Mouse (Mus musculus) heart, embryonic 16.5 days (tissue): ENCODE results near the gene Zfp607b. TPM values are rescaled to one million over a fixed set of nuclear protein-coding genes. Genes with fewer than 3 reads are reported as not detected.
A peak's percentile ranks its signal among the peaks of the same experiment; 100 is the strongest.

Experiments used
- ATAC-seq: fragments of 200-750 bp; cut with Nextera tagmentation; replicated peaks from 2 replicates; pipeline ENCODE4 v1.8.0; 2017; ENCODE audit warnings: moderate number of reproducible peaks; ENCODE audit not compliant: insufficient read depth, low FRiP score; ENCODE audit errors: extremely low read depth
- H3K27ac ChIP-seq: fragments of 300-500 bp; sonication (generic); 2 replicates; pipeline ENCODE4 v1.5.1; 2014; ENCODE audit warnings: mild to moderate bottlenecking, low read length, control low read depth, moderate library complexity
- H3K27me3 ChIP-seq: fragments of 300-500 bp; sonication (generic); 2 replicates; pipeline ENCODE4 v1.6.1; 2014; ENCODE audit warnings: low read length, mixed read lengths; ENCODE audit not compliant: control insufficient read depth, insufficient read depth
- H3K36me3 ChIP-seq: fragments of 300-500 bp; sonication (generic); 2 replicates; pipeline ENCODE4 v1.6.1; 2014; ENCODE audit not compliant: control insufficient read depth, insufficient read depth
- H3K4me1 ChIP-seq: fragments of 300-500 bp; sonication (generic); 2 replicates; pipeline ENCODE4 v1.6.1; 2014; ENCODE audit warnings: low read length, mixed read lengths; ENCODE audit not compliant: control insufficient read depth, insufficient read depth
- H3K4me2 ChIP-seq: fragments of 300-500 bp; sonication (generic); 2 replicates; pipeline ENCODE4 v1.6.1; 2014; ENCODE audit warnings: low read depth, mild to moderate bottlenecking, control low read depth, low read length
- H3K4me3 ChIP-seq: fragments of 300-500 bp; sonication (generic); 2 replicates; pipeline ENCODE4 v1.5.1; 2014; ENCODE audit warnings: mild to moderate bottlenecking, control low read depth, low read length
- H3K9ac ChIP-seq: fragments of 300-500 bp; sonication (generic); 2 replicates; pipeline ENCODE4 v1.6.1; 2014; ENCODE audit warnings: low read length, control low read depth
- H3K9me3 ChIP-seq: fragments of 300-500 bp; sonication (generic); replicated peaks from 2 replicates; pipeline ENCODE4 v1.6.1; 2016; ENCODE audit warnings: low read length; ENCODE audit not compliant: control insufficient read depth
- WGBS: fragments of 180-500 bp; shearing (Covaris S2); extraction: QIAGEN DNeasy Blood & Tissue Kit; methylation state at CpG from one replicate; pipeline ENCODE4 v1.1.7; 2014; 5-methylcytosine and 5-hydroxymethylcytosine counted together
- polyA plus RNA-seq: library from polyadenylated mRNA; unstranded; fragments of >200 nt; fragmentation: Nextera tagmentation; extraction: Ambion mirVana; gene quantifications from 2 replicates; pipeline ENCODE4 v1.2.1, GENCODE M21; 2015

The Zfp607b gene
- polyA plus RNA-seq, 1 experiment from 2014 or later, result 3.0 TPM

DNA sequence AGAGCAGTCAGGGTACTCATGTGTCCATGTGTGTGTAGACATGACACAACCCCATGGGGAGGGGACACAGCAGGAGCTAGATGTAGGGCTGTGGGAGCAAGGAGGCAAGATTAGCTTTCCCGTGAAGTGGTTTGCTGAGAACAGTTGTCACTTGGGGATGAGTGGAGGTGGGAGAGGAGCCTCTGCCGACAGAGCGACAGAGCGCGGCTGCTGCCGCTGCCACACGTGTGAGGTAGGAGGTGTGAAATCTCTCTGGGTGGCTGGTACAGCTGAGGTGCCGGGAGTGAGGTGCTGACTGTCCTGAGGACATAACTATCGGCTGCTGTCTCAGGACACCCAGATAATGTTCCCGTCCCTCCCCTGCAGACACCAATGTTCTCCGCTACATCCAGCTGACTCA, 33.6 kb upstream of the Zfp607b start:
- 28% methylated on average over 11 of the region's 11 CpGs for WGBS
- Histone ChIP-seq H3K4me3 (no peak overlapping the region), H3K4me1 (no peaks in the 10 kb centered on the region), H3K9ac (no peak overlapping the region), H3K36me3 (peaks cover 2% of the 10 kb centered on the region), H3K27ac (no peak overlapping the region), H3K27me3 (peaks cover 81% of the 10 kb centered on the region), H3K4me2 (no peak overlapping the region), H3K9me3 (no peaks in the 10 kb centered on the region)
- 0 out of 2 replicates have a peak, but pooled peaks have one; percentile 24 for ATAC-seq

DNA sequence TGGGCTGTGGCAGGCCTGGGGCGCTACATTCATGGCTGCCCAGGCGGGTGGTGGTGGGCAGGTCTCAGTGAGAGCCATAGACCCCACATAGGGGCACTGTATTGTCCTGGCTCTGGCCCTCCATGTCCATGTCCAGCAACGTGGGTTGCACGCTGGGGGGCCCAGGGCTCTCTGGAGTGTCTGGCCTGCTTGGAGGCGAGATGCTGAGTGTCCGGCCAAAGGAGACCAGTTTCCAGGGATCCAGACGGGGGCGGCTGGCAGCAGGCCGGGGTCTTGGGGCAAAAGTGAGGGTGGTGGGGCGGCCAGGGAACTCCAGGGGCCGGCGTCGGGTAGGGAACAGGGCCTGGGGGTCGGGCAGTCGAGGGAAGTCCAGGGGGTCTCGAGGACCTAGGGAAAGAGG, 32.5 kb upstream of the Zfp607b start:
- H3K9ac ChIP-seq, result no peak overlapping the region
- peaks cover 83% of the 10 kb centered on the region for H3K27me3 ChIP-seq
- no peaks in the 10 kb centered on the region for H3K4me1 ChIP-seq
- H3K9me3 ChIP-seq, result no peaks in the 10 kb centered on the region
- no peak overlapping the region for H3K4me3 ChIP-seq
- H3K4me2 ChIP-seq, result no peak overlapping the region
- 86% methylated on average over 16 of the region's 16 CpGs for WGBS
- ATAC-seq, result no peak
- no peak overlapping the region for H3K27ac ChIP-seq
- peaks cover 2% of the 10 kb centered on the region for H3K36me3 ChIP-seq

DNA sequence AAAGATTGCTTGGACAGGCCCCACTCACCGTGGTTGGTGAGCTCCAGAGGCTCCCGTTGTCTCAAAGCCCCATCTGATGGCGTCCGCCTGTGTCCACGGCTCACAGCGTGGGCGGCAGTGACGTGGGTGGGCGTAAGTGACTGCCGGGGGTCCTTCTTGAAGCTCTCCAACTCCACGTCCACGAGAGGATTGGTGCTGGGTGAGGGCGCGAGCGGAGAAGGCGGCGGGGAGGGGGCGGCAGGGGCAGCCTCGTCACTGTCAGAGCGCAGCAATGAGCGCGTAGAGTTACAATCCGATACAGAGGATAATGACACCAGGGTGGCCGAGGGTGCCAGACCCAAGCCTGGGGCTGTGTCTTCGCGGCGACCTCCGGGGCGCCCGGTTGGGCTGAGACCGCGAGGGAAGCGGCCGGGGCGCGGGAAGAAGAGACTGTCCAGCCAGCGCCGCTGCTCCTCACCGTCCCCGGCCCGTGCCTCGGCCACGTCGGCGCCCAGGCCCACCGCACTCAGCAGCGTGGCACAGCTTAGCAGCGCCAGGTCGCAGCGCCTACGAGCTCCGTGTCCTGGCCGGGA, 31.2 kb upstream of the Zfp607b start:
- H3K4me2 ChIP-seq, result no peak overlapping the region
- no peak overlapping the region for H3K9ac ChIP-seq
- H3K4me1 ChIP-seq, result no peaks in the 10 kb centered on the region
- no peak overlapping the region for H3K4me3 ChIP-seq
- H3K9me3 ChIP-seq, result no peaks in the 10 kb centered on the region
- no peak for ATAC-seq
- H3K36me3 ChIP-seq, result peaks cover 2% of the 10 kb centered on the region
- peaks cover 72% of the 10 kb centered on the region for H3K27me3 ChIP-seq
- WGBS, result 24% methylated on average over 53 of the region's 53 CpGs
- no peak overlapping the region for H3K27ac ChIP-seq

DNA sequence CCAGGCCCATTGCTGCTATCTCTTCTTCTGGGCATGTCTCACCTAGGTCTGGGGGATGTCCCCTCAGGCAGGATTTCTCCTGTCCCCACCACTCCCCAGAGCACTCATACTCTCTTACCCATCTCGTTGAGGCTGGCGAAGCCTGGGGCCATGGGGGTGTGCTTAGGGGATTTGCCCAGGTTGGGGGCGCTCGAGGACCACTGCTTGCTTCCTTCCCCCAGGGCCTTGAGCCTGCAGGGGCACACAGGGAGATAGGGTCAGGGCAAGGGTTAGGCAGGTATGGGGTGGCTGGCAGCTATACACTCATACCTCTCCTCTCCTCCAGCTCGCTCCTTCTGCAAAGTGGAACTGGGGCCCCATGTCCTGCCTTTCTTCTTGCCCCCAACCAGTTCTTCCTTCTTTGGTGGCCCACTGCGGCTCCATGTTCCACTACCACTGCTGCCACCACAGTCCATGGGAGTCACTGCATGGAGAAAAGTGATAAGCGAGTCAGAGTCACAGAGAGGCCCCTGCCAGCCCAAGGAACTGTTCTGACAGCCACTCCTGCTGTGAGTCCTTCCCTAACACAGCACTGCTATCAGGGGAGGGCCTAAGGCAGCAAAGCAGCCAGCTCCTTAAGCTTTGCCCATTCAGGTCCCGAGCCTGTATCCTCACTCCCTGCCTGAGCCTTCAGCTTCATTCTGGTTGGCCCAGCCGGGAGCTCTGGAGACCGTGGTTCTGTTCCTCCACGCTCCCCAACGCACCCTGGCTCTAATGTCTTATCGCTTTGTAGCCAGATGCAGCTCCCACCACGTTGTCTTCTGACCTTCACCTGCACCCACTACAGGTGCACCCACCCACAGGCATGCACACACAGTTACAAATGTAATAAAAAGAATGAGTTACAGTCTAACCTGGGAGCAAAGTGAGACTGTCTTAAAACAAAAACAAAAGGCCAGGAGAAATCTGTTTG, 30.2 kb upstream of the Zfp607b start:
- H3K4me1 ChIP-seq, result no peaks in the 10 kb centered on the region
- H3K4me3 ChIP-seq, result no peak overlapping the region
- H3K9ac ChIP-seq, result no peak overlapping the region
- no peaks in the 10 kb centered on the region for H3K9me3 ChIP-seq
- peaks cover 61% of the 10 kb centered on the region for H3K27me3 ChIP-seq
- no peak overlapping the region for H3K4me2 ChIP-seq
- 49% methylated on average over 14 of the region's 14 CpGs for WGBS
- no peak overlapping the region for H3K27ac ChIP-seq
- H3K36me3 ChIP-seq, result peaks cover 2% of the 10 kb centered on the region
- no peak for ATAC-seq

DNA sequence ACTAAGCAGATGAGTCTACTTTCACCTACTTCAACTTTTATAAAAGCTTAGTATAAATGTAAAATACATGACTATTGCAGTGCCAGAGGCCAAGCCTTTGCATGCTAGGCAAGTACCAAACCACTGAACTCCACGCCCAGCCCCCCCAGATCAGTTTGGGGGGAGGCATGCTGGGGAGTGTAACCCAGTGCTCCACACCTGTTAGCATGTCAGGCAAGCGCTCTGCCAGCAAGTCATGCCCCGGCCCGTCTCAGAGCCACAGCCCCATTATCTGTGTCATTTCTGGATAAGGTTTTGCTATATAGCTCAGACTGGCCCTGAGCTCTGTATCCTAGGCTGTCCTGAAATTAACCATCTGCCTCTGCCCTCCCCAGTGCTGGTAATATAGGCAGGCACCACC, 27.1 kb upstream of the Zfp607b start:
- no peak overlapping the region for H3K27ac ChIP-seq
- no peak overlapping the region for H3K4me3 ChIP-seq
- H3K36me3 ChIP-seq, result peaks cover 2% of the 10 kb centered on the region
- no peak for ATAC-seq
- H3K4me1 ChIP-seq, result no peaks in the 10 kb centered on the region
- H3K4me2 ChIP-seq, result no peak overlapping the region
- H3K27me3 ChIP-seq, result peaks cover 31% of the 10 kb centered on the region
- WGBS, result 77% methylated on average over 4 of the region's 4 CpGs
- no peaks in the 10 kb centered on the region for H3K9me3 ChIP-seq
- no peak overlapping the region for H3K9ac ChIP-seq

DNA sequence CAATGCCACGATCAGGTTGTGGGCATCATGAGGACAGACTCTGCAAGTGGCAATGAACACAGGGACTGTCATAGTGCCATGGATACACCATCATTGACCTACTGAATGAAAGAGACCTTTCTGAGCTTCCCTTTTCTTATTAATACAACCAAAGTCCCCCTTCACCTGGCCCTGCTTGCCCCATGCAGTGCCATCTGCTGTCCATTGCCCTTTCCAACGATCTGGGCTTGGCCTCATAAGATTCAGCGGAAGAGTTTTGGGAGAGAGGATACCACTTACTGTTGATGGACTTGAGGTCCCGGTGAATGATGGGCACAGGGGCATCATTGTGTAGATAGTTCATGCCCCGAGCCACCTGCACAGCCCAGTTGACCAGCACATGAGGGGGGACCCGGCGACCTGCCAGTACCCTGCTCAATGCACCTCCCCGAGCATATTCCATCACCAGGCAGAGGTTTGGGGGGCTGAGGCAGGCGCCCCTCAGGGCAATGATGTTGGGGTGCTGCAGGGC, 16.0 kb upstream of the Zfp607b start:
- Histone ChIP-seq H3K9ac (peak overlapping the region; percentile 82), H3K4me3 (peak overlapping the region; percentile 88), H3K4me2 (peak overlapping the region; percentile 99), H3K4me1 (peaks cover 6% of the 10 kb centered on the region), H3K27ac (no peak overlapping the region), H3K9me3 (no peaks in the 10 kb centered on the region), H3K27me3 (no peaks in the 10 kb centered on the region), H3K36me3 (peaks cover 4% of the 10 kb centered on the region; the same call in 1 of the 2 replicates)
- WGBS, result 55% methylated on average over 9 of the region's 9 CpGs
- ATAC-seq, result no peak

DNA sequence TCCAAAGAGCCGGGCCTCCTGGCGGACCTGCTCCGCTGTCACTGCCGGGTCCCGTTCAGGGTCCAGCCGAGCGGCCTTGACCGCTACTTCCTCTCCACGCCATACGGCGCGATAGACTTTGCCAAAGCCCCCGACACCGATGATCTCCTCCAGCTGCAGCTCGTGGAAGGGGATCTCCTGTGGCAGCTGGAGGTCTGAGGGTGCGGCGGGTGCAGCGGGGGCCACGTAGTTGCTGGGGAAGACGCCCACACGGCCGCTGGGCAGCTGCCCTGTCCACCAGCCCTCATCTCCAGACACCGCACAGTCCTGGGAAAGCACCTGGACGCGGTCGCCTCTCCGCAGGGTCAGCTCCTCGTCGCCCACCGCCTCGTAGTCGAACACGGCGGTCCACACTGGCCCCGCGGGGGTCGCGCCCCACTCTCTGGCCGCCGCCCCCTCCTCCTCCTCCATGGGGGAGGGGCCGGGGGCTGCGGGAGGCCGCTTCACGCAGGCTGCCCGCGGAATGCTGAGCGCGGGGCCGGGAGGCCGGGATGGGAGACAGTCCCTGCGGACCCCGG, 15.5 kb upstream of the Zfp607b start:
- 1% methylated on average over 48 of the region's 52 CpGs for WGBS
- peaks cover 4% of the 10 kb centered on the region; the same call in 1 of the 2 replicates for H3K36me3 ChIP-seq

DNA sequence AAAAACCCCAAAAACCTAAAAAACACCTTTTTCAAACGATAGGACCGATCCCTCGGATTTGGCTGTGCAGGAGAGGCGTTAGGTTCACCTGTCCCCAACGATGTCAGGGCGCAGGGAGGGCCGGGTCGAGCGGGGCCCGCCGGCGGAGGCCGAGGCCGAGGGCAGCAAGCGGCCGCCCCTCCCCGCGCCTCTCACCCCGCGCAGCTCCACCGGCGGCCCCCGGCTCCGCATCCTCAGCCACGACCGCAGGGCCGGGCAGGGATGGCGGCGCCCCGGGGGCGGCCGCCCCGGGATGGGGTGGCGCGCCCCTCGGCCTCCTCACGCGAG, 15.0 kb upstream of the Zfp607b start:
- Histone ChIP-seq H3K4me2 (peak overlapping the region; percentile 99), H3K4me1 (peaks cover 6% of the 10 kb centered on the region), H3K27ac (peak overlapping the region; percentile 93), H3K4me3 (peak overlapping the region; percentile 88), H3K9me3 (no peaks in the 10 kb centered on the region), H3K9ac (peak overlapping the region; percentile 82), H3K27me3 (no peaks in the 10 kb centered on the region), H3K36me3 (peaks cover 4% of the 10 kb centered on the region; the same call in 1 of the 2 replicates)
- ATAC-seq, result peak; percentile 79
- 0% methylated on average over 37 of the region's 38 CpGs for WGBS

More for the DNA sequence above, 15.5 kb upstream of the Zfp607b start:
- Histone ChIP-seq H3K9me3 (no peaks in the 10 kb centered on the region), H3K27ac (no peak overlapping the region), H3K4me1 (peaks cover 6% of the 10 kb centered on the region), H3K9ac (peak overlapping the region; percentile 82), H3K4me2 (peak overlapping the region; percentile 99), H3K4me3 (peak overlapping the region; percentile 88), H3K27me3 (no peaks in the 10 kb centered on the region)
- 0 out of 2 replicates have a peak, but pooled peaks have one; percentile 12 for ATAC-seq
